Mouse (Mus musculus) kidney, embryonic 15.5 days (tissue): ENCODE data around the gene Map3k6. TPM values are rescaled to one million over a fixed set of nuclear protein-coding genes. Genes with fewer than 3 reads are reported as not detected.

Experiments
- ATAC-seq: fragments of 200-750 bp; cut with Nextera tagmentation; replicated peaks from 2 replicates; pipeline ENCODE4 v1.8.0; 2017; ENCODE audit warnings: moderate TSS enrichment; ENCODE audit not compliant: low FRiP score
- H3K27ac ChIP-seq: fragments of 300-500 bp; sonication (generic); 2 replicates; pipeline ENCODE4 v1.5.1; 2015; ENCODE audit warnings: mild to moderate bottlenecking, inconsistent platforms
- H3K27me3 ChIP-seq: fragments of 300-500 bp; sonication (generic); 2 replicates; pipeline ENCODE4 v1.6.1; 2015; ENCODE audit warnings: inconsistent platforms
- H3K36me3 ChIP-seq: fragments of 300-500 bp; sonication (generic); 2 replicates; pipeline ENCODE4 v1.6.1; 2015; ENCODE audit warnings: inconsistent platforms
- H3K4me1 ChIP-seq: fragments of 300-500 bp; sonication (generic); 2 replicates; pipeline ENCODE4 v1.6.1; 2015; ENCODE audit warnings: inconsistent platforms
- H3K4me2 ChIP-seq: fragments of 300-500 bp; sonication (generic); 2 replicates; pipeline ENCODE4 v1.6.1; 2015; ENCODE audit warnings: moderate library complexity, mild to moderate bottlenecking, inconsistent platforms
- H3K4me3 ChIP-seq: fragments of 300-500 bp; sonication (generic); replicated peaks from 2 replicates; pipeline ENCODE4 v1.5.1; 2015; ENCODE audit warnings: mild to moderate bottlenecking, inconsistent platforms
- H3K9ac ChIP-seq: fragments of 300-500 bp; sonication (generic); 2 replicates; pipeline ENCODE4 v1.6.1; 2015; ENCODE audit warnings: mild to moderate bottlenecking, inconsistent platforms
- H3K9me3 ChIP-seq: fragments of 300-500 bp; sonication (generic); replicated peaks from 2 replicates; pipeline ENCODE4 v1.6.1; 2016; ENCODE audit warnings: inconsistent platforms
- WGBS: fragments of 180-500 bp; shearing (Covaris S2); methylation state at CpG from one replicate; pipeline ENCODE4 v1.1.7; 2015; ENCODE audit warnings: mixed read lengths; 5-methylcytosine and 5-hydroxymethylcytosine counted together
- microRNA-seq: library from miRNA; unstranded; fragments of <30 nt; microRNA quantifications from one replicate; pipeline ENCODE4, GENCODE M21; 2016
- polyA plus RNA-seq: library from polyadenylated mRNA; unstranded; fragments of >200 nt; fragmentation: Nextera tagmentation; extraction: Ambion mirVana; gene quantifications from 2 replicates; pipeline ENCODE4 v1.2.1, GENCODE M21; 2015

Gene Map3k6
- polyA plus RNA-seq, 1 experiment from 2014 or later = 4.0 TPM

GRCm38 (mm10) chr4:133292901-133293843, 52.6 kb downstream of the Map3k6 start:
- Histone ChIP-seq H3K27me3 (0 out of 2 replicates have a peak, but pooled peaks cover 3% of the 10 kb centered on the region), H3K36me3 (peaks cover 21% of the 10 kb centered on the region), H3K4me1 (peaks cover 35% of the 10 kb centered on the region), H3K4me3 (peak overlapping the region; percentile 9; the same call in 1 of the 2 replicates), H3K9me3 (no peaks in the 10 kb centered on the region), H3K9ac (peak overlapping the region; percentile 29; the same call in 1 of the 2 replicates), H3K27ac (peak overlapping the region; percentile 91), H3K4me2 (peak overlapping the region; percentile 39)
- WGBS = 19% methylated on average over 24 of the region's 24 CpGs
- ATAC-seq = peak; percentile 85

- H3K9ac ChIP-seq = 0 out of 2 replicates have a peak overlapping the region, but pooled peaks have one; percentile 11
- peak overlapping the region; percentile 91 for H3K27ac ChIP-seq
- H3K4me2 ChIP-seq = peak overlapping the region; percentile 39
- no peak overlapping the region for H3K4me3 ChIP-seq
- no peak for ATAC-seq
- 0 out of 2 replicates have a peak, but pooled peaks cover 3% of the 10 kb centered on the region for H3K27me3 ChIP-seq
- WGBS = 42% methylated on average over 11 of the region's 11 CpGs
- no peaks in the 10 kb centered on the region for H3K9me3 ChIP-seq
- H3K4me1 ChIP-seq = peaks cover 44% of the 10 kb centered on the region
- H3K36me3 ChIP-seq = peaks cover 21% of the 10 kb centered on the region
These were observed 53.5 kb downstream of the Map3k6 start for GRCm38 (mm10) chr4:133294084-133294483.

GRCm38 (mm10) chr4:133297360-133297759, 56.7 kb downstream of the Map3k6 start:
- Histone ChIP-seq H3K4me3 (no peak overlapping the region), H3K27me3 (0 out of 2 replicates have a peak, but pooled peaks cover 3% of the 10 kb centered on the region), H3K9me3 (no peaks in the 10 kb centered on the region), H3K4me1 (peaks cover 46% of the 10 kb centered on the region), H3K4me2 (no peak overlapping the region), H3K27ac (no peak overlapping the region), H3K36me3 (peaks cover 50% of the 10 kb centered on the region), H3K9ac (no peak overlapping the region)
- 67% methylated on average over 10 of the region's 10 CpGs for WGBS
- no peak for ATAC-seq

- 0% methylated on average over 5 of the region's 5 CpGs for WGBS
- peak; percentile 52 for ATAC-seq
- Histone ChIP-seq H3K9me3 (no peaks in the 10 kb centered on the region), H3K27me3 (0 out of 2 replicates have a peak, but pooled peaks cover 3% of the 10 kb centered on the region), H3K4me1 (peaks cover 42% of the 10 kb centered on the region), H3K4me2 (no peak overlapping the region), H3K9ac (no peak overlapping the region), H3K36me3 (peaks cover 54% of the 10 kb centered on the region), H3K4me3 (no peak overlapping the region), H3K27ac (peak overlapping the region; percentile 29; the same call in 1 of the 2 replicates)
These were observed 57.2 kb downstream of the Map3k6 start for GRCm38 (mm10) chr4:133297801-133298238.

- H3K9me3 ChIP-seq = no peaks in the 10 kb centered on the region
- no peak overlapping the region for H3K27ac ChIP-seq
- no peak overlapping the region for H3K4me2 ChIP-seq
- 0 out of 2 replicates have a peak overlapping the region, but pooled peaks have one; percentile 1 for H3K9ac ChIP-seq
- 0 out of 2 replicates have a peak, but pooled peaks cover 3% of the 10 kb centered on the region for H3K27me3 ChIP-seq
- ATAC-seq = no peak
- WGBS = 46% methylated on average over 12 of the region's 12 CpGs
- peaks cover 64% of the 10 kb centered on the region for H3K36me3 ChIP-seq
- peaks cover 32% of the 10 kb centered on the region for H3K4me1 ChIP-seq
- no peak overlapping the region for H3K4me3 ChIP-seq
These were observed 58.1 kb downstream of the Map3k6 start for GRCm38 (mm10) chr4:133298516-133299365.

- peaks cover 23% of the 10 kb centered on the region for H3K4me1 ChIP-seq
- H3K9me3 ChIP-seq = no peaks in the 10 kb centered on the region
- WGBS = 56% methylated on average over 5 of the region's 5 CpGs
- ATAC-seq = no peak
- H3K9ac ChIP-seq = no peak overlapping the region
- H3K27ac ChIP-seq = no peak overlapping the region
- H3K27me3 ChIP-seq = 0 out of 2 replicates have a peak, but pooled peaks cover 1% of the 10 kb centered on the region
- H3K36me3 ChIP-seq = peaks cover 65% of the 10 kb centered on the region
- no peak overlapping the region for H3K4me2 ChIP-seq
- no peak overlapping the region for H3K4me3 ChIP-seq
These were observed 59.1 kb downstream of the Map3k6 start for GRCm38 (mm10) chr4:133299701-133300100.

GRCm38 (mm10) chr4:133300421-133300820, 59.8 kb downstream of the Map3k6 start:
- Histone ChIP-seq H3K27ac (no peak overlapping the region), H3K9me3 (no peaks in the 10 kb centered on the region), H3K4me2 (no peak overlapping the region), H3K9ac (no peak overlapping the region), H3K4me3 (no peak overlapping the region), H3K27me3 (no peaks in the 10 kb centered on the region), H3K4me1 (peaks cover 22% of the 10 kb centered on the region), H3K36me3 (peaks cover 64% of the 10 kb centered on the region)
- ATAC-seq = no peak
- WGBS = 85% methylated on average over 11 of the region's 11 CpGs

GRCm38 (mm10) chr4:133301802-133302201, 61.2 kb downstream of the Map3k6 start:
- ATAC-seq = no peak
- WGBS = 22% methylated on average over 4 of the region's 4 CpGs
- Histone ChIP-seq H3K27me3 (no peaks in the 10 kb centered on the region), H3K27ac (no peak overlapping the region), H3K4me2 (no peak overlapping the region), H3K9me3 (no peaks in the 10 kb centered on the region), H3K4me1 (peaks cover 22% of the 10 kb centered on the region), H3K36me3 (peaks cover 60% of the 10 kb centered on the region), H3K9ac (no peak overlapping the region), H3K4me3 (no peak overlapping the region)

Small RNA genes lying within 50 kb of the gene (microRNA-seq; reads per million reads assigned to microRNA genes)
- not detected for gene Mir7017

Other genes starting within 250 kb of the Map3k6 start
- gene Ahdc1, start 229.6 kb upstream of the Map3k6 start, polyA plus RNA-seq = 7.4 and 10.1 TPM in 2 replicates
- gene Wasf2, start 110.3 kb upstream of the Map3k6 start, polyA plus RNA-seq = 107 and 109 TPM in 2 replicates
- gene Cd164l2, start 28.7 kb upstream of the Map3k6 start, polyA plus RNA-seq = 7.8 and 8.2 TPM in 2 replicates
- gene Gpr3, start 28.3 kb upstream of the Map3k6 start, polyA plus RNA-seq = 0.09 and 0.12 TPM in 2 replicates
- gene Sytl1, start 22.3 kb downstream of the Map3k6 start, polyA plus RNA-seq = 0.96 and 1.8 TPM in 2 replicates
- gene Tmem222, start 37.0 kb downstream of the Map3k6 start, polyA plus RNA-seq = 77.3 and 85.7 TPM in 2 replicates
- gene Wdtc1, start 112.7 kb downstream of the Map3k6 start, polyA plus RNA-seq = 12.0 and 13.1 TPM in 2 replicates
- 7.5 and 8.3 TPM in 2 replicates for gene Slc9a1, start 128.9 kb downstream of the Map3k6 start, polyA plus RNA-seq
- 1.2 and 1.3 TPM in 2 replicates for gene Tent5b, start 239.3 kb downstream of the Map3k6 start, polyA plus RNA-seq